Mouse (Mus musculus) embryonic fibroblast, embryonic 13.5 days (primary cell): ENCODE measurements around the gene Agmat. TPM values are rescaled to one million over a fixed set of nuclear protein-coding genes. Genes with fewer than 3 reads are reported as not detected.

Experiments
- H3K27ac ChIP-seq: 2 replicates; pipeline ENCODE4 v1.5.1; 2012; ENCODE audit warnings: low read length, control low read depth, inconsistent platforms; ENCODE audit not compliant: insufficient read depth
- H3K4me1 ChIP-seq: 2 replicates; pipeline ENCODE4 v1.6.1; 2011; ENCODE audit warnings: low read length; ENCODE audit not compliant: control insufficient read depth, insufficient read depth
- H3K4me3 ChIP-seq: 2 replicates; pipeline ENCODE4 v1.5.1; 2011; ENCODE audit warnings: mild to moderate bottlenecking, control low read depth, low read length; ENCODE audit not compliant: insufficient read depth
- CTCF ChIP-seq: IDR thresholded peaks from 2 replicates; pipeline ENCODE4 v1.5.1; 2011; ENCODE audit warnings: mild to moderate bottlenecking, control low read depth, low read length, moderate library complexity, borderline replicate concordance; ENCODE audit not compliant: insufficient read depth
- POLR2A ChIP-seq: IDR thresholded peaks from 2 replicates; pipeline ENCODE4 v1.6.1; 2011; ENCODE audit warnings: low read depth, mild to moderate bottlenecking, control low read depth, low read length, moderate library complexity
- polyA plus RNA-seq: library from polyadenylated mRNA; stranded (reverse); fragments of >200 nt; gene quantifications from 2 replicates; pipeline ENCODE4 v1.2.4, GENCODE M21; 2011; ENCODE audit warnings: low read depth; ENCODE audit not compliant: missing spikeins, insufficient read length

The Agmat gene
- polyA plus RNA-seq, 1 experiment = not detected

GRCm38 (mm10) chr4:141755375-141755930, 9.0 kb downstream of the Agmat start:
- no peak for TF ChIP-seq CTCF
- no peak for TF ChIP-seq POLR2A

GRCm38 (mm10) chr4:141757124-141757523, 10.7 kb downstream of the Agmat start:
- H3K4me1 ChIP-seq = no peaks in the 10 kb centered on the region
- no peak overlapping the region for H3K4me3 ChIP-seq
- H3K27ac ChIP-seq = no peak overlapping the region
- TF ChIP-seq CTCF (no peak), POLR2A (no peak)

More at GRCm38 (mm10) chr4:141755375-141755930, 9.0 kb downstream of the Agmat start:
- H3K4me3 ChIP-seq = no peak overlapping the region
- 0 out of 2 replicates have a peak, but pooled peaks cover 2% of the 10 kb centered on the region for H3K4me1 ChIP-seq
- H3K27ac ChIP-seq = no peak overlapping the region

GRCm38 (mm10) chr4:141758874-141759542, 12.5 kb downstream of the Agmat start:
- Histone ChIP-seq H3K4me1 (no peaks in the 10 kb centered on the region), H3K4me3 (no peak overlapping the region)
- no peak for TF ChIP-seq POLR2A
- TF ChIP-seq CTCF = no peak

GRCm38 (mm10) chr4:141760942-141761341, 14.5 kb downstream of the Agmat start:
- Histone ChIP-seq H3K4me1 (no peaks in the 10 kb centered on the region), H3K27ac (no peak overlapping the region)
- TF ChIP-seq POLR2A = no peak
- TF ChIP-seq CTCF = no peak

More at GRCm38 (mm10) chr4:141758874-141759542, 12.5 kb downstream of the Agmat start:
- no peak overlapping the region for H3K27ac ChIP-seq

GRCm38 (mm10) chr4:141762102-141762598, 15.7 kb downstream of the Agmat start:
- Histone ChIP-seq H3K4me1 (peaks cover 4% of the 10 kb centered on the region; the same call in 1 of the 2 replicates), H3K4me3 (no peak overlapping the region), H3K27ac (no peak overlapping the region)
- no peak for TF ChIP-seq POLR2A
- no peak for TF ChIP-seq CTCF

More at GRCm38 (mm10) chr4:141760942-141761341, 14.5 kb downstream of the Agmat start:
- H3K4me3 ChIP-seq = no peak overlapping the region

GRCm38 (mm10) chr4:141763476-141763875, 17.0 kb downstream of the Agmat start:
- no peak overlapping the region for H3K4me3 ChIP-seq
- no peak for TF ChIP-seq CTCF
- TF ChIP-seq POLR2A = no peak
- H3K27ac ChIP-seq = no peak overlapping the region
- H3K4me1 ChIP-seq = peaks cover 8% of the 10 kb centered on the region; the same call in 1 of the 2 replicates

GRCm38 (mm10) chr4:141765008-141765407, 18.5 kb downstream of the Agmat start:
- H3K4me3 ChIP-seq = no peak overlapping the region
- H3K4me1 ChIP-seq = peaks cover 8% of the 10 kb centered on the region; the same call in 1 of the 2 replicates
- TF ChIP-seq CTCF (no peak), POLR2A (no peak)
- no peak overlapping the region for H3K27ac ChIP-seq

GRCm38 (mm10) chr4:141766316-141766667, 19.8 kb downstream of the Agmat start:
- Histone ChIP-seq H3K4me3 (no peak overlapping the region), H3K27ac (peak overlapping the region; percentile 85), H3K4me1 (peaks cover 8% of the 10 kb centered on the region; the same call in 1 of the 2 replicates)
- TF ChIP-seq CTCF (no peak), POLR2A (no peak)

GRCm38 (mm10) chr4:141766668-141767352, 20.3 kb downstream of the Agmat start:
- peak overlapping the region; percentile 85 for H3K27ac ChIP-seq
- H3K4me1 ChIP-seq = peaks cover 8% of the 10 kb centered on the region; the same call in 1 of the 2 replicates
- H3K4me3 ChIP-seq = no peak overlapping the region
- TF ChIP-seq CTCF (no peak), POLR2A (no peak)
